Mouse (Mus musculus) brain, embryonic 14.5 days (tissue): ENCODE data around the gene Fam221a.

Source experiments
- CTCF ChIP-seq: fragments of 200-500 bp; IDR thresholded peaks from 2 replicates; pipeline ENCODE4 v1.5.1; 2012; ENCODE audit warnings: inconsistent platforms, mild to moderate bottlenecking, moderate library complexity, borderline replicate concordance; ENCODE audit not compliant: insufficient read depth, insufficient read length; ENCODE audit errors: extremely low read depth
- POLR2A ChIP-seq: fragments of 200-500 bp; IDR thresholded peaks from 2 replicates; pipeline ENCODE4 v1.6.1; 2012; ENCODE audit warnings: mild to moderate bottlenecking, inconsistent platforms, borderline replicate concordance; ENCODE audit not compliant: poor library complexity, insufficient read depth, insufficient read length, severe bottlenecking; ENCODE audit errors: extremely low read depth

- TF ChIP-seq CTCF (no peak), POLR2A (no peak)
These were observed 27.8 kb downstream of the Fam221a start, which contains the start of gene Stk31 for GRCm38 (mm10) chr6:49395316-49395715.
